Comparison of ENCODE assay signal across 8 mouse cellular contexts in the genomic region with DNA sequence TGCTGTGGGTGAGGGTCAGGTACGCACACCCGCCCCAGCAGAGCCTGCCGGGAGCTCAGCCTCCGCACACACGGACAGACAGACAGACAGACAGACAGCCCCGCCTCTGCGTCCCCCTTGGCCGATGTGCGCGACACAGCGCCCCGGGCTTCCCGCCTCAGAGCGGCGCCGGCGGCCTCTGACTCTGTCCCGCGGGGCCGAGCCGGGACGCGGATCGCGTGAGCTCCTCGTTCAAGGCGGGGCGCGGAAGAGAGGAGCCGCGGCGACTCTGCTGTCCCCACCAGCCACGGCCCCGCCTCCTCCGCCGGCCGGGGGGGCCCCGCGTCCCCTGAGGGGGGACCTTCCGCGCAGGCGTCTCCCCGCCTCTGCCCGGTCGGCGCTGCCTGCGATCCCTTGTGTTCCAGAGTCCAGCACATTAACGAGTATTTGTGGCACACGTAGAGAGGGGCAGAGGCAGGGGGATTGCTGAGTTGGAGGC. TPM values are rescaled to one million over a fixed set of nuclear protein-coding genes. Genes with fewer than 3 reads are reported as not detected.
DNase-seq lines count a peak whose midpoint lies in the region; ATAC-seq and TF ChIP-seq lines count a peak whose summit lies in the region.

No protein-coding gene starts in this region.

- TF ChIP-seq CTCF in C2C12 (IDR thresholded peaks at IDR 0.05; ENCODE audit: control insufficient read depth, insufficient read depth, insufficient read length), result no peak
- no peak for TF ChIP-seq CTCF in brain, embryonic 14.5 days (IDR thresholded peaks at IDR 0.05; ENCODE audit: borderline replicate concordance, extremely low read depth, insufficient read depth, insufficient read length)
- no peak for TF ChIP-seq CTCF in liver, embryonic 14.5 days (IDR thresholded peaks at IDR 0.05; ENCODE audit: low read depth)

- H3K4me2 ChIP-seq in heart, embryonic 13.5 days, result peak overlapping the region; percentile 84
- peak overlapping the region; percentile 76 for H3K4me2 ChIP-seq in liver, embryonic 14.5 days (ENCODE audit: low read depth)
- H3K4me2 ChIP-seq in stomach, embryonic 15.5 days, result peak overlapping the region; percentile 82

- no peaks in the 10 kb centered on the region for H3K27me3 ChIP-seq in C2C12 (ENCODE audit: control insufficient read depth, insufficient read depth, insufficient read length)
- peaks cover 9% of the 10 kb centered on the region for H3K27me3 ChIP-seq in heart, embryonic 13.5 days (replicated peaks)
- no peaks in the 10 kb centered on the region for H3K27me3 ChIP-seq in liver, embryonic 14.5 days (ENCODE audit: control insufficient read depth, insufficient read depth, low read length)
- no peaks in the 10 kb centered on the region for H3K27me3 ChIP-seq in stomach, embryonic 15.5 days (replicated peaks)

- TF ChIP-seq EP300 in liver, embryonic 14.5 days (IDR thresholded peaks at IDR 0.05; ENCODE audit: low read depth), result no peak; the same call in 1 of the 2 replicates

- H3K9me3 ChIP-seq in heart, embryonic 13.5 days, result no peaks in the 10 kb centered on the region
- H3K9me3 ChIP-seq in liver, embryonic 14.5 days (ENCODE audit: control insufficient read depth, low read length), result no peaks in the 10 kb centered on the region
- H3K9me3 ChIP-seq in stomach, embryonic 15.5 days, result no peaks in the 10 kb centered on the region

- H3K79me2 ChIP-seq in C2C12 (ENCODE audit: control insufficient read depth, insufficient read depth), result no peaks in the 10 kb centered on the region

- DNase-seq in brain, embryonic 14.5 days (ENCODE audit: low read depth), result peak; percentile 95
- peak; percentile 95 for DNase-seq in kidney, postnatal 10 days
- DNase-seq in liver, embryonic 14.5 days (ENCODE audit: low read depth in 3 of 3, low spot score in 3 of 3), result peak; percentile 34 to 80 (median 49)
- DNase-seq in neural tube, embryonic 10.5 days (ENCODE audit: extremely low spot score, low spot score), result peak; percentile 86

- H3K36me3 ChIP-seq in C2C12 (ENCODE audit: control insufficient read depth, insufficient read depth), result no peaks in the 10 kb centered on the region
- H3K36me3 ChIP-seq in heart, embryonic 13.5 days, result no peaks in the 10 kb centered on the region
- H3K36me3 ChIP-seq in liver, embryonic 14.5 days (replicated peaks; ENCODE audit: control insufficient read depth, insufficient read depth, low read depth), result no peaks in the 10 kb centered on the region
- no peaks in the 10 kb centered on the region for H3K36me3 ChIP-seq in stomach, embryonic 15.5 days

- peak; percentile 51 for ATAC-seq in erythroid progenitor cell, adult 5-6 weeks (replicated peaks; ENCODE audit: low FRiP score, poor library complexity, severe bottlenecking)
- ATAC-seq in heart, embryonic 13.5 days (ENCODE audit: extremely low read depth, insufficient number of reproducible peaks, low FRiP score, low TSS enrichment), result peak; percentile 86
- peak; percentile 80 for ATAC-seq in liver, embryonic 14.5 days (ENCODE audit: insufficient read depth)
- peak; percentile 87 for ATAC-seq in stomach, embryonic 15.5 days (ENCODE audit: insufficient read depth, low FRiP score, low read depth)

- H3K4me1 ChIP-seq in heart, embryonic 13.5 days, result peaks cover 25% of the 10 kb centered on the region
- peaks cover 8 to 26% of the 10 kb centered on the region in 2 experiments for H3K4me1 ChIP-seq in liver, embryonic 14.5 days (replicated peaks; ENCODE audit: control insufficient read depth in 2 of 2, insufficient read depth in 2 of 2, low read length in 1 of 2)
- H3K4me1 ChIP-seq in stomach, embryonic 15.5 days, result peaks cover 17% of the 10 kb centered on the region

- H3ac ChIP-seq in C2C12 (ENCODE audit: control insufficient read depth, insufficient read length, low read depth), result peak overlapping the region; percentile 62

- TF ChIP-seq POLR2A in brain, embryonic 14.5 days (IDR thresholded peaks at IDR 0.05; ENCODE audit: borderline replicate concordance, extremely low read depth, insufficient read depth, insufficient read length, poor library complexity, severe bottlenecking), result peak; percentile 59; the same call in 1 of the 2 replicates

- WGBS in heart, embryonic 13.5 days, result 1% methylated on average over 43 of the region's 49 CpGs
- WGBS in liver, embryonic 14.5 days (ENCODE audit: insufficient replicate concordance), result under 1% methylated on average over 28 of the region's 49 CpGs
- WGBS in stomach, embryonic 15.5 days, result under 1% methylated on average over 45 of the region's 49 CpGs

- peak overlapping the region; percentile 84 for H3K9ac ChIP-seq in heart, embryonic 13.5 days
- peak overlapping the region; percentile 72 for H3K9ac ChIP-seq in liver, embryonic 14.5 days (replicated peaks)
- peak overlapping the region; percentile 63 for H3K9ac ChIP-seq in stomach, embryonic 15.5 days

- no peaks in the 10 kb centered on the region for H3K79me3 ChIP-seq in C2C12 (ENCODE audit: low read depth)

- H3K4me3 ChIP-seq in C2C12 (ENCODE audit: insufficient read depth, poor library complexity, severe bottlenecking), result peak overlapping the region; percentile 30
- peak overlapping the region; percentile 60 for H3K4me3 ChIP-seq in heart, embryonic 13.5 days
- peak overlapping the region; percentile 64 to 71 for H3K4me3 ChIP-seq in liver, embryonic 14.5 days (ENCODE audit: insufficient read depth in 1 of 2, low read depth in 2 of 2, low read length in 2 of 2)
- H3K4me3 ChIP-seq in stomach, embryonic 15.5 days (replicated peaks), result peak overlapping the region; percentile 61

- H3K27ac ChIP-seq in heart, embryonic 13.5 days (replicated peaks), result peak overlapping the region; percentile 95
- peak overlapping the region; percentile 87 for H3K27ac ChIP-seq in liver, embryonic 14.5 days
- H3K27ac ChIP-seq in stomach, embryonic 15.5 days, result peak overlapping the region; percentile 96

TF ChIP-seq in C2C12, 6 proteins besides CTCF, POLR2A, EP300 and RAD21:
- TF ChIP-seq CEBPB (IDR thresholded peaks at IDR 0.05; ENCODE audit: low read depth) (no peak), FOSL1 (IDR thresholded peaks at IDR 0.05; ENCODE audit: insufficient read depth, low read length, poor library complexity, severe bottlenecking) (no peak), MYOG (IDR thresholded peaks at IDR 0.05; ENCODE audit: control insufficient read depth, extremely low read depth, insufficient read length) (no peak), USF1 (IDR thresholded peaks at IDR 0.05; ENCODE audit: low read depth) (no peak), MAX (IDR thresholded peaks at IDR 0.05) (no peak), MYOD1 (IDR thresholded peaks at IDR 0.05; ENCODE audit: control insufficient read depth, insufficient read length, low read depth) (no peak)

RNA-seq across cellular contexts. Expression of gene Ccr1, which starts 43.9 kb away (rescaled TPM):
- polyA plus RNA-seq in C2C12 (2012; fragmentation: generic; extraction: Trizol), result 0.13 TPM
- 0.77 and 1.0 TPM in 2 replicates for polyA plus RNA-seq in brain, embryonic 14.5 days (2012; rRNA removed)
- 7.1 and 24.9 TPM in 2 replicates for total RNA-seq in erythroid progenitor cell, adult 5-6 weeks (2015; ENCODE audit: low replicate concordance)
- 2.6 and 9.9 TPM in 2 replicates for total RNA-seq in erythroid progenitor cell, adult 5-6 weeks (2017; ENCODE audit: low replicate concordance)
- 1.2 and 1.4 TPM in 2 replicates for polyA plus RNA-seq in heart, embryonic 13.5 days (2015; fragmentation: Nextera tagmentation; extraction: Ambion mirVana)
- 0.70 and 1.4 TPM in 2 replicates for polyA plus RNA-seq in liver, embryonic 14.5 days (2012; rRNA removed)
- 2.0 and 2.4 TPM in 2 replicates for polyA plus RNA-seq in liver, embryonic 14.5 days (2014; fragmentation: Nextera tagmentation; extraction: Ambion mirVana)
- 4.1 and 4.8 TPM in 2 replicates for polyA plus RNA-seq in stomach, embryonic 15.5 days (2015; fragmentation: Nextera tagmentation; extraction: Ambion mirVana)

RNA-seq across cellular contexts. Expression of gene Ccr1l1, which starts 53.6 kb away (rescaled TPM):
- polyA plus RNA-seq in C2C12 (2012; fragmentation: generic; extraction: Trizol), result not detected
- 0.09 TPM in 1 of 2 replicates, not detected in the other for polyA plus RNA-seq in brain, embryonic 14.5 days (2012; rRNA removed)
- 6.7 TPM in 1 of 2 replicates, not detected in the other for total RNA-seq in erythroid progenitor cell, adult 5-6 weeks (2015; ENCODE audit: low replicate concordance)
- total RNA-seq in erythroid progenitor cell, adult 5-6 weeks (2017; ENCODE audit: low replicate concordance), result 1.0 TPM in 1 of 2 replicates, not detected in the other
- polyA plus RNA-seq in heart, embryonic 13.5 days (2015; fragmentation: Nextera tagmentation; extraction: Ambion mirVana), result not detected in 2 replicates
- 0.04 TPM in 1 of 2 replicates, not detected in the other for polyA plus RNA-seq in liver, embryonic 14.5 days (2012; rRNA removed)
- polyA plus RNA-seq in liver, embryonic 14.5 days (2014; fragmentation: Nextera tagmentation; extraction: Ambion mirVana), result not detected in 2 replicates
- not detected in 2 replicates for polyA plus RNA-seq in stomach, embryonic 15.5 days (2015; fragmentation: Nextera tagmentation; extraction: Ambion mirVana)

Comparison
In these comparisons a context has a peak if more than half of its experiments do, and no peak if none do; other contexts are left out.
1. Peak in every context shown above with its lines: DNase-seq, ATAC-seq, H3K4me3 ChIP-seq and H3K27ac ChIP-seq.